In the genomic region with DNA sequence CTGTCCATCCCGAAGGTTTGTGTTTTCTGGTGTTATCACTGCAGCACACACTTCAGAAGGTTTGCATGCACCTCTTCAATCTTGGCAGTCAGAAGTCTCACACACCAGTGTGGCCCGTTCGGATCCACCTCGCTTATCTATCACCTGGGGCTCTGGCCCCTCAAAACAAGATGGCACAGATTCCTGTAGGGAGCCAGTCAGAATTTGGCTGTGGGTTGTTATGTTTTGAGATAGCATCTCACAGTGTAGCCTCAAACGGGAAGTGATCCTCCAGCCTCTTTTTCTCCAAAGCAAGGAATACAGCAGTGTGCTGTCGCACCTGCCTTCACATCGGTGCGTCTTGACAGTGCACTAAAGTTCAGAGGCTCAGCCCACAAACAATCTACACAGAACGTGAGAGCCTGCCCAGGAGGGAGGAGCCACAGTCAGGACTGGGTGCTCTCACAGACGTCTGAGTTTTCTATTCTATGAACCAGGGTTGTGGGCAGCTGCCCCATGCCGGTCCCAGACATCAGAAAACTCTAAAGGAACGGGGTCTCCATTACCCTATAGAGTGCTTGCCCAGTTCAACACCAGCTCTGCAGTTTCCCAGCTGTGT, we compare ENCODE assay signal across 20 mouse cellular contexts.
DNase-seq lines count a peak whose midpoint lies in the region; ATAC-seq and TF ChIP-seq lines count a peak whose summit lies in the region.
"Had no signal": no experiment of that assay in that cellular context is flagged by ENCODE, and none has a peak within 500 bp of the region (broad histone marks: within the 10 kb centered on the region; RNA-seq: fewer than 3 reads in every experiment).

No protein-coding gene starts in this region.

- TF ChIP-seq CTCF in E14TG2a.4 (conservative IDR thresholded peaks at IDR 0.05; ENCODE audit: low read length): no peak

- peaks cover 11% of the 10 kb centered on the region for H3K4me1 ChIP-seq in lung, embryonic 15.5 days
- H3K4me1 ChIP-seq in E14TG2a.4 (replicated peaks; ENCODE audit: low read depth, low read length): peaks cover 49% of the 10 kb centered on the region
- peaks cover 12% of the 10 kb centered on the region for H3K4me1 ChIP-seq in midbrain, embryonic 10.5 days

- H3K27me3 ChIP-seq in lung, embryonic 15.5 days: peaks cover 5% of the 10 kb centered on the region; the same call in 1 of the 2 replicates
- peaks cover 21% of the 10 kb centered on the region; the same call in 1 of the 2 replicates for H3K27me3 ChIP-seq in E14TG2a.4 (ENCODE audit: insufficient read depth, low read length)
- H3K27me3 ChIP-seq in midbrain, embryonic 10.5 days (ENCODE audit: low read depth, poor library complexity, severe bottlenecking): no peaks in the 10 kb centered on the region
- H3K27me3 ChIP-seq: forebrain, embryonic 12.5 days; stomach, embryonic 15.5 days had no signal

- no peaks in the 10 kb centered on the region for H3K9me3 ChIP-seq in lung, embryonic 15.5 days
- no peaks in the 10 kb centered on the region for H3K9me3 ChIP-seq in E14TG2a.4 (ENCODE audit: low read length)
- no peaks in the 10 kb centered on the region for H3K9me3 ChIP-seq in midbrain, embryonic 10.5 days (replicated peaks)
- H3K9me3 ChIP-seq: embryonic facial prominence, embryonic 10.5 days; forebrain, embryonic 12.5 days; hindbrain, embryonic 10.5 days; limb, embryonic 10.5 days; liver, embryonic 13.5 days; stomach, embryonic 15.5 days had no signal

- no peak overlapping the region for H3K27ac ChIP-seq in lung, embryonic 15.5 days
- H3K27ac ChIP-seq in midbrain, embryonic 10.5 days (replicated peaks): no peak overlapping the region
- H3K27ac ChIP-seq: embryonic facial prominence, embryonic 10.5 days; forebrain, embryonic 12.5 days; heart, adult 2 months; hindbrain, embryonic 10.5 days; hindbrain, postnatal 0 days; left cerebral cortex, adult 2 months; limb, embryonic 10.5 days; liver, embryonic 13.5 days; stomach, embryonic 15.5 days had no signal

- no peak overlapping the region for H3K4me3 ChIP-seq in lung, embryonic 15.5 days
- 0 out of 2 replicates have a peak overlapping the region, but pooled peaks have one; percentile 20 for H3K4me3 ChIP-seq in E14TG2a.4 (replicated peaks; ENCODE audit: low read length)
- no peak overlapping the region for H3K4me3 ChIP-seq in midbrain, embryonic 10.5 days
- H3K4me3 ChIP-seq: embryonic facial prominence, embryonic 10.5 days; forebrain, embryonic 12.5 days; heart, adult 2 months; hindbrain, embryonic 10.5 days; left cerebral cortex, adult 2 months; limb, embryonic 10.5 days; liver, embryonic 13.5 days; stomach, embryonic 15.5 days had no signal

- H3K4me2 ChIP-seq in lung, embryonic 15.5 days: peak overlapping the region; percentile 39; the same call in 1 of the 2 replicates
- H3K4me2 ChIP-seq: forebrain, embryonic 12.5 days; midbrain, embryonic 11.5 days had no signal

- WGBS in lung, embryonic 15.5 days: 58% methylated on average over 12 of the region's 12 CpGs
- 86% methylated on average over 12 of the region's 12 CpGs for WGBS in midbrain, embryonic 10.5 days

- H3K36me3 ChIP-seq in lung, embryonic 15.5 days: no peaks in the 10 kb centered on the region
- peaks cover 14% of the 10 kb centered on the region for H3K36me3 ChIP-seq in E14TG2a.4 (ENCODE audit: insufficient read depth, low read length)
- peaks cover 41% of the 10 kb centered on the region for H3K36me3 ChIP-seq in midbrain, embryonic 10.5 days
- H3K36me3 ChIP-seq: embryonic facial prominence, embryonic 10.5 days; limb, embryonic 10.5 days; liver, embryonic 13.5 days; stomach, embryonic 15.5 days had no signal

- no peak for DNase-seq in lung, postnatal 14 days
- peak; percentile 40 for DNase-seq in R1 (ENCODE audit: low read depth, low spot score)
- DNase-seq in layer of hippocampus, adult 11-12 months (ENCODE audit: low spot score): no peak
- DNase-seq in midbrain, embryonic 10.5 days (ENCODE audit: low spot score): no peak
- DNase-seq: adrenal gland, postnatal 25 days; liver, embryonic 13.5 days; retina, postnatal 1 day had no signal

- ATAC-seq in lung, embryonic 15.5 days (ENCODE audit: borderline replicate concordance, extremely low read depth, low FRiP score, low TSS enrichment): no peak
- ATAC-seq in megakaryocyte, adult 5-6 weeks (ENCODE audit: poor library complexity, severe bottlenecking): peak; percentile 8; the same call in 1 of the 2 replicates
- ATAC-seq: hindbrain, postnatal 0 days; intestine, postnatal 0 days had no signal

- no peak overlapping the region for H3K9ac ChIP-seq in lung, embryonic 15.5 days
- H3K9ac ChIP-seq: forebrain, embryonic 12.5 days; liver, embryonic 13.5 days; stomach, embryonic 15.5 days had no signal
